Mouse (Mus musculus): ENCODE data around the gene Rxfp4.

Rxfp4 gene

GRCm38 (mm10) chr3:88651669-88652618 is 998 bp downstream of the Rxfp4 start:
- no peak for DNase-seq (ENCODE audit: low read depth, low spot score)

- DNase-seq (ENCODE audit: low read depth, low spot score): no peak
Measured at GRCm38 (mm10) chr3:88650713-88651504, 2.0 kb downstream of the Rxfp4 start.

GRCm38 (mm10) chr3:88649967-88650366 is 3.0 kb downstream of the Rxfp4 start:
- DNase-seq (ENCODE audit: low read depth, low spot score): no peak

- no peak for DNase-seq (ENCODE audit: low read depth, low spot score)
Measured at GRCm38 (mm10) chr3:88649186-88649585, 3.8 kb downstream of the Rxfp4 start.

GRCm38 (mm10) chr3:88648452-88649168 is 4.3 kb downstream of the Rxfp4 start:
- DNase-seq (ENCODE audit: low read depth, low spot score): no peak

- DNase-seq (ENCODE audit: low read depth, low spot score): no peak
Measured at GRCm38 (mm10) chr3:88647779-88648413, 5.0 kb downstream of the Rxfp4 start.

- DNase-seq (ENCODE audit: low read depth, low spot score): no peak
Measured at GRCm38 (mm10) chr3:88647076-88647475, 5.9 kb downstream of the Rxfp4 start.

GRCm38 (mm10) chr3:88646426-88646995 is 6.4 kb downstream of the Rxfp4 start:
- DNase-seq (ENCODE audit: low read depth, low spot score): no peak

GRCm38 (mm10) chr3:88645937-88646336 is 7.0 kb downstream of the Rxfp4 start:
- DNase-seq (ENCODE audit: low read depth, low spot score): no peak

GRCm38 (mm10) chr3:88643078-88643477 is 9.9 kb downstream of the Rxfp4 start:
- no peak for DNase-seq (ENCODE audit: low read depth, low spot score)

- peak; percentile 66 for DNase-seq (ENCODE audit: low read depth, low spot score)
Measured at GRCm38 (mm10) chr3:88640676-88641075, 12.3 kb downstream of the Rxfp4 start.

- DNase-seq (ENCODE audit: low read depth, low spot score): no peak
Measured at GRCm38 (mm10) chr3:88639239-88639638, 13.7 kb downstream of the Rxfp4 start.

- no peak for DNase-seq (ENCODE audit: low read depth, low spot score)
Measured at GRCm38 (mm10) chr3:88637134-88637533, 15.8 kb downstream of the Rxfp4 start.

- no peak for DNase-seq (ENCODE audit: low read depth, low spot score)
Measured at GRCm38 (mm10) chr3:88636555-88636986, 16.4 kb downstream of the Rxfp4 start.

- no peak for DNase-seq (ENCODE audit: low read depth, low spot score)
Measured at GRCm38 (mm10) chr3:88635506-88636275, 17.3 kb downstream of the Rxfp4 start.

- no peak for DNase-seq (ENCODE audit: low read depth, low spot score)
Measured at GRCm38 (mm10) chr3:88633056-88633455, 19.9 kb downstream of the Rxfp4 start.

- DNase-seq (ENCODE audit: low read depth, low spot score): no peak
Measured at GRCm38 (mm10) chr3:88631921-88632587, 20.9 kb downstream of the Rxfp4 start.

GRCm38 (mm10) chr3:88630849-88631341 is 22.0 kb downstream of the Rxfp4 start:
- no peak for DNase-seq (ENCODE audit: low read depth, low spot score)

GRCm38 (mm10) chr3:88630018-88630417 is 22.9 kb downstream of the Rxfp4 start:
- DNase-seq (ENCODE audit: low read depth, low spot score): no peak

All from forelimb bud, embryonic 11.5 days (tissue).